Mouse (Mus musculus): ENCODE data around the gene Mrps11. TPM values are rescaled to one million over a fixed set of nuclear protein-coding genes. Genes with fewer than 3 reads are reported as not detected.

The Mrps11 gene
- polyA plus RNA-seq, 1 experiment from 2014 or later, result 64.0 TPM

Other genes starting within 250 kb of the Mrps11 start
- gene Ntrk3, start 45.1 kb upstream of the Mrps11 start, polyA plus RNA-seq (2014; fragmentation: Nextera tagmentation; extraction: Ambion mirVana), result 27.0 and 27.1 TPM in 2 replicates
- 55.9 and 60.6 TPM in 2 replicates for gene Mrpl46, start 412 bp downstream of the Mrps11 start, polyA plus RNA-seq (2014; fragmentation: Nextera tagmentation; extraction: Ambion mirVana)
- gene Det1, start 64.1 kb downstream of the Mrps11 start, polyA plus RNA-seq (2014; fragmentation: Nextera tagmentation; extraction: Ambion mirVana), result 12.3 and 14.9 TPM in 2 replicates
- 33.7 and 39.1 TPM in 2 replicates for gene Aen, start 112.7 kb downstream of the Mrps11 start, polyA plus RNA-seq (2014; fragmentation: Nextera tagmentation; extraction: Ambion mirVana)
- gene Isg20, start 130.3 kb downstream of the Mrps11 start, polyA plus RNA-seq (2014; fragmentation: Nextera tagmentation; extraction: Ambion mirVana), result 0.36 and 2.5 TPM in 2 replicates

All from midbrain, embryonic 14.5 days (tissue).